Mouse (Mus musculus) liver, embryonic 18 days (tissue): Measurements from ENCODE around the gene Fosb. TPM values are rescaled to one million over a fixed set of nuclear protein-coding genes. Genes with fewer than 3 reads are reported as not detected.

Source experiments
- polyA plus RNA-seq: library from polyadenylated mRNA; depleted of rRNA; stranded (reverse); fragments of >200 nt; gene quantifications from 2 replicates; pipeline ENCODE4 v1.2.3, GENCODE M21; 2012; rRNA removed

The Fosb gene
- polyA plus RNA-seq: 0.05 TPM in 2 replicates

GRCm38 (mm10) chr7:19309884-19310641, at the start of gene Fosb:
Gene Fosb, minus strand, starts transcription at chr7:19310051.

GRCm38 (mm10) chr7:19359299-19359891, 49.5 kb upstream of the Fosb start, which contains the start of the genes Cd3eap and Ppp1r13l:
Gene Cd3eap, minus strand, starts transcription at chr7:19359483.
Gene Ppp1r13l, plus strand, starts transcription at chr7:19359749.

GRCm38 (mm10) chr7:19344237-19344847, 34.5 kb upstream of the Fosb start, which contains the start of gene Ercc1:
Gene Ercc1, plus strand, starts transcription at chr7:19344778.

GRCm38 (mm10) chr7:19282385-19282784, 27.5 kb downstream of the Fosb start, which contains the start of gene Rtn2:
Gene Rtn2, plus strand, starts transcription at chr7:19282624.

GRCm38 (mm10) chr7:19279581-19280114, 30.2 kb downstream of the Fosb start, which contains the start of gene Ppm1n:
Gene Ppm1n, minus strand, starts transcription at chr7:19280064.

GRCm38 (mm10) chr7:19271238-19272172, 38.3 kb downstream of the Fosb start, which contains the start of gene Vasp:
Gene Vasp, minus strand, starts transcription at chr7:19271817.

Other genes with a start within 250 kb of the Fosb start
- gene Dmwd, start 233.8 kb downstream of the Fosb start, polyA plus RNA-seq: 17.7 and 21.3 TPM in 2 replicates
- gene Dmpk, start 226.2 kb downstream of the Fosb start, polyA plus RNA-seq: 28.8 and 30.2 TPM in 2 replicates
- gene Six5, start 215.5 kb downstream of the Fosb start, polyA plus RNA-seq: 5.0 and 6.1 TPM in 2 replicates
- 0.11 and 0.14 TPM in 2 replicates for gene Gm4969, start 191.7 kb downstream of the Fosb start, polyA plus RNA-seq
- gene Fbxo46, start 190.2 kb downstream of the Fosb start, polyA plus RNA-seq: 2.1 and 2.2 TPM in 2 replicates
- gene Qpctl, start 160.8 kb downstream of the Fosb start, polyA plus RNA-seq: 2.8 and 3.1 TPM in 2 replicates
- gene Snrpd2, start 160.3 kb downstream of the Fosb start, polyA plus RNA-seq: 42.5 and 46.3 TPM in 2 replicates
- gene Gipr, start 143.9 kb downstream of the Fosb start, polyA plus RNA-seq: 1.00 and 2.3 TPM in 2 replicates
- gene Eml2, start 133.6 kb downstream of the Fosb start, polyA plus RNA-seq: 11.2 and 12.9 TPM in 2 replicates
- gene Gpr4, start 97.5 kb downstream of the Fosb start, polyA plus RNA-seq: 0.94 and 0.97 TPM in 2 replicates
- gene Opa3, start 81.7 kb downstream of the Fosb start, polyA plus RNA-seq: 6.5 TPM in 2 replicates
- gene Vasp, start 38.2 kb downstream of the Fosb start, polyA plus RNA-seq: 46.0 and 54.2 TPM in 2 replicates
- gene Ppm1n, start 30.0 kb downstream of the Fosb start, polyA plus RNA-seq: 0.06 and 0.12 TPM in 2 replicates
- 3.1 and 3.7 TPM in 2 replicates for gene Rtn2, start 27.4 kb downstream of the Fosb start, polyA plus RNA-seq
- gene Ercc1, start 34.7 kb upstream of the Fosb start, polyA plus RNA-seq: 7.9 and 9.1 TPM in 2 replicates
- gene Cd3eap, start 49.4 kb upstream of the Fosb start, polyA plus RNA-seq: 4.4 TPM in 2 replicates
- 0.73 and 1.9 TPM in 2 replicates for gene Ppp1r13l, start 49.7 kb upstream of the Fosb start, polyA plus RNA-seq
- 10.3 and 12.5 TPM in 2 replicates for gene Ercc2, start 72.0 kb upstream of the Fosb start, polyA plus RNA-seq
- gene Klc3, start 94.1 kb upstream of the Fosb start, polyA plus RNA-seq: 0.85 TPM in 2 replicates
- gene Ckm, start 94.7 kb upstream of the Fosb start, polyA plus RNA-seq: 0.31 and 2.5 TPM in 2 replicates
- gene Mark4, start 148.8 kb upstream of the Fosb start, polyA plus RNA-seq: 4.5 and 4.8 TPM in 2 replicates
- 2.2 and 2.4 TPM in 2 replicates for gene Exoc3l2, start 153.3 kb upstream of the Fosb start, polyA plus RNA-seq
- gene Bloc1s3, start 198.3 kb upstream of the Fosb start, polyA plus RNA-seq: 2.2 and 2.5 TPM in 2 replicates
- 36.0 and 40.0 TPM in 2 replicates for gene Trappc6a, start 198.3 kb upstream of the Fosb start, polyA plus RNA-seq
- gene Nkpd1, start 207.8 kb upstream of the Fosb start, polyA plus RNA-seq: 0.02 and 0.06 TPM in 2 replicates